Mouse (Mus musculus): ENCODE results near the gene Gm10065. TPM values are rescaled to one million over a fixed set of nuclear protein-coding genes. Genes with fewer than 3 reads are reported as not detected.

The Gm10065 gene
- total and polyA plus RNA-seq, 3 experiments = not detected

GRCm38 (mm10) chr13:21441207-21441572, 38.1 kb downstream of the Gm10065 start:
- Histone ChIP-seq H3K27me3 (ENCODE audit: control insufficient read depth in 1 of 2, insufficient read depth in 2 of 2, low read length in 2 of 2) (no peaks in the 10 kb centered on the region), H3K36me3 (ENCODE audit: control insufficient read depth in 1 of 2, insufficient read depth in 2 of 2, low read length in 2 of 2) (no peaks in the 10 kb centered on the region; a peak in 1 of 4 replicates), H3K4me3 (ENCODE audit: control insufficient read depth in 1 of 2, insufficient read depth in 1 of 2, low read depth in 2 of 2, low read length in 2 of 2) (peak overlapping the region; percentile 43 to 72; a peak in 2 of 4 replicates), H3K79me2 (ENCODE audit: control insufficient read depth, insufficient read depth, low read length, poor library complexity) (no peaks in the 10 kb centered on the region), H3K27ac (ENCODE audit: control insufficient read depth, low read depth, low read length) (no peak overlapping the region), H3K9ac (ENCODE audit: control insufficient read depth, low read depth, low read length, poor library complexity, severe bottlenecking) (no peak overlapping the region), H3K9me3 (replicated peaks; ENCODE audit: insufficient read depth, low read length) (no peaks in the 10 kb centered on the region), H3K4me1 (ENCODE audit: control insufficient read depth in 1 of 2, insufficient read depth in 2 of 2, low read length in 2 of 2) (no peaks in the 10 kb centered on the region)
- DNase-seq (ENCODE audit: low read depth, low spot score) = no peak
- no peak for TF ChIP-seq ZNF384 (IDR thresholded peaks at IDR 0.05; ENCODE audit: low read depth, low read length)
- no peak for TF ChIP-seq POLR2A (IDR thresholded peaks at IDR 0.05; ENCODE audit: control insufficient read depth in 1 of 2, insufficient read depth in 1 of 2, low read depth in 1 of 2, low read length in 2 of 2, poor library complexity in 1 of 2)
- TF ChIP-seq ZMIZ1 (IDR thresholded peaks at IDR 0.05; ENCODE audit: low read depth, low read length) = no peak
- TF ChIP-seq MEF2A (IDR thresholded peaks at IDR 0.05; ENCODE audit: extremely low read depth, insufficient replicate concordance, low read depth, low read length, poor library complexity, severe bottlenecking) = no peak
- TF ChIP-seq SIN3A (IDR thresholded peaks at IDR 0.05; ENCODE audit: low read length) = no peak
- TF ChIP-seq CHD2 (IDR thresholded peaks at IDR 0.05; ENCODE audit: low read length) = no peak
- TF ChIP-seq MYC (IDR thresholded peaks at IDR 0.05; ENCODE audit: low read depth, low read length) = no peak
- TF ChIP-seq TAL1 (IDR thresholded peaks at IDR 0.05; ENCODE audit: low read length) = no peak
- no peak for TF ChIP-seq MYB (IDR thresholded peaks at IDR 0.05; ENCODE audit: low read depth, low read length)
- no peak for TF ChIP-seq NELFE (IDR thresholded peaks at IDR 0.05; ENCODE audit: low read depth, low read length)
- TF ChIP-seq EP300 (IDR thresholded peaks at IDR 0.05; ENCODE audit: low read depth in 1 of 2, low read length in 2 of 2) = no peak
- TF ChIP-seq CHD1 (IDR thresholded peaks at IDR 0.05; ENCODE audit: low read depth, low read length) = no peak
- TF ChIP-seq POLR2AphosphoS2 (IDR thresholded peaks at IDR 0.05; ENCODE audit: low read length) = no peak
- no peak for TF ChIP-seq ZKSCAN1 (IDR thresholded peaks at IDR 0.05; ENCODE audit: low read depth, low read length)
- TF ChIP-seq CTCF (IDR thresholded peaks at IDR 0.05 in 2 of 3, conservative IDR thresholded peaks at IDR 0.05 in 1 of 3; ENCODE audit: control insufficient read depth in 1 of 3, insufficient read depth in 1 of 3, low read depth in 2 of 3, low read length in 3 of 3, poor library complexity in 1 of 3, severe bottlenecking in 1 of 3) = no peak
- no peak for TF ChIP-seq RCOR1 (IDR thresholded peaks at IDR 0.05; ENCODE audit: low read depth, low read length)
- TF ChIP-seq NRF1 (IDR thresholded peaks at IDR 0.05; ENCODE audit: insufficient read depth, low read depth, low read length, poor library complexity, severe bottlenecking) = no peak
- TF ChIP-seq TBP (IDR thresholded peaks at IDR 0.05; ENCODE audit: low read depth, low read length) = no peak
- no peak for TF ChIP-seq E2F4 (IDR thresholded peaks at IDR 0.05; ENCODE audit: borderline replicate concordance, low read depth, low read length)
- TF ChIP-seq ELF1 (IDR thresholded peaks at IDR 0.05; ENCODE audit: low read depth, low read length) = no peak

GRCm38 (mm10) chr13:21440503-21441206, 38.6 kb downstream of the Gm10065 start, which contains the start of gene Pgbd1:
Gene Pgbd1, minus strand, starts transcription at chr13:21441058.
- peak within 1 kb of the TSS; percentile 43 to 72 for H3K4me3 ChIP-seq (ENCODE audit: control insufficient read depth in 1 of 2, insufficient read depth in 1 of 2, low read depth in 2 of 2, low read length in 2 of 2)
- no peaks in the 10 kb centered on the region for H3K79me2 ChIP-seq (ENCODE audit: control insufficient read depth, insufficient read depth, low read length, poor library complexity)
- no peaks in the 10 kb centered on the region for H3K4me1 ChIP-seq (ENCODE audit: control insufficient read depth in 1 of 2, insufficient read depth in 2 of 2, low read length in 2 of 2)
- H3K9me3 ChIP-seq (replicated peaks; ENCODE audit: insufficient read depth, low read length) = no peaks in the 10 kb centered on the region
- no peaks in the 10 kb centered on the region for H3K27me3 ChIP-seq (ENCODE audit: control insufficient read depth in 1 of 2, insufficient read depth in 2 of 2, low read length in 2 of 2)
- peak; percentile 52 for DNase-seq (ENCODE audit: low read depth, low spot score)
- H3K9ac ChIP-seq (ENCODE audit: control insufficient read depth, low read depth, low read length, poor library complexity, severe bottlenecking) = peak within 1 kb of the TSS; percentile 21
- no peaks in the 10 kb centered on the region; a peak in 1 of 4 replicates for H3K36me3 ChIP-seq (ENCODE audit: control insufficient read depth in 1 of 2, insufficient read depth in 2 of 2, low read length in 2 of 2)
- TF ChIP-seq HCFC1 (IDR thresholded peaks at IDR 0.05; ENCODE audit: low read depth, low read length) (0 out of 2 replicates have a peak, but pooled peaks have one; percentile 46), ZC3H11A (IDR thresholded peaks at IDR 0.05; ENCODE audit: low read depth, low read length) (no peak), SMC3 (IDR thresholded peaks at IDR 0.05; ENCODE audit: low read depth, low read length) (no peak)
- H3K27ac ChIP-seq (ENCODE audit: control insufficient read depth, low read depth, low read length) = no peak within 1 kb of the TSS

Data from MEL (cell line).